Mouse (Mus musculus) thymus, postnatal 10 days (tissue): Measurements from ENCODE around the gene Cdkl4.

ENCODE experiments used
- DNase-seq, 2 experiments: peaks; one replicate each; pipeline ENCODE4 v3.0.0; 2021; ENCODE audit warnings: low spot score in 2 of 2

Gene Cdkl4

GRCm38 (mm10) chr17:80480031-80480854, 97.4 kb downstream of the Cdkl4 start, which contains the start of gene Sos1:
TSS of gene Sos1 (minus strand) at chr17:80480453.
- DNase-seq = peak; percentile 97 to 98

- DNase-seq = peak; percentile 55 to 58
These were observed 98.2 kb downstream of the Cdkl4 start for GRCm38 (mm10) chr17:80479295-80480030.

GRCm38 (mm10) chr17:80477679-80478078, 99.9 kb downstream of the Cdkl4 start:
- no peak for DNase-seq

GRCm38 (mm10) chr17:80476496-80476895, 101.1 kb downstream of the Cdkl4 start:
- no peak for DNase-seq
